11 mouse cellular contexts compared by ENCODE assay signal in genomic region chr11:32746036-32746435, GRCm38 (mm10).
"Had no signal": no experiment of that assay in that cellular context is flagged by ENCODE, and none has a peak within 500 bp of the region (broad histone marks: within the 10 kb centered on the region; RNA-seq: fewer than 3 reads in every experiment).

No protein-coding gene starts in this region.

- H3K4me1 ChIP-seq: lung, embryonic 15.5 days; midbrain, embryonic 12.5 days; neural tube, embryonic 13.5 days had no signal

- H3K4me2 ChIP-seq: lung, embryonic 15.5 days; midbrain, embryonic 12.5 days; neural tube, embryonic 13.5 days had no signal

- H3K4me3 ChIP-seq: left cerebral cortex, adult 2 months; limb, embryonic 10.5 days; lung, embryonic 15.5 days; midbrain, embryonic 12.5 days; neural tube, embryonic 13.5 days had no signal

- H3K27ac ChIP-seq: left cerebral cortex, adult 2 months; limb, embryonic 10.5 days; lung, embryonic 15.5 days; midbrain, embryonic 12.5 days; neural tube, embryonic 13.5 days had no signal

- H3K9ac ChIP-seq: lung, embryonic 15.5 days; midbrain, embryonic 12.5 days; neural tube, embryonic 13.5 days had no signal

- H3K9me3 ChIP-seq: limb, embryonic 10.5 days; lung, embryonic 15.5 days; midbrain, embryonic 12.5 days; neural tube, embryonic 13.5 days had no signal

- H3K27me3 ChIP-seq: lung, embryonic 15.5 days; midbrain, embryonic 12.5 days; neural tube, embryonic 13.5 days had no signal

- ATAC-seq: midbrain, embryonic 16.5 days had no signal

- DNase-seq: kidney, adult 8-10 months; kidney, postnatal 25 days; retina, postnatal 1 day; thymus, adult 18-20 months; thymus, postnatal 14 days had no signal
